Mouse (Mus musculus) myocyte (in vitro differentiated cells): ENCODE data around the gene Daxx. TPM values are rescaled to one million over a fixed set of nuclear protein-coding genes. Genes with fewer than 3 reads are reported as not detected.
"Not testable (repeated sequence)": the region's sequence is repeated elsewhere in the genome, so short reads cannot be mapped to it uniquely, and the experiment has no call there.

Experiments
- H3K27me3 ChIP-seq: one replicate; pipeline ENCODE4 v1.6.1; 2011; ENCODE audit not compliant: control insufficient read depth, insufficient read depth, insufficient read length
- H3K36me3 ChIP-seq: one replicate; pipeline ENCODE4 v1.6.1; 2011; ENCODE audit not compliant: control insufficient read depth, insufficient read depth
- H3K4me2 ChIP-seq: one replicate; pipeline ENCODE4 v1.6.1; 2011; ENCODE audit warnings: low read depth, control low read depth
- H3K4me3 ChIP-seq: one replicate; pipeline ENCODE4 v1.5.1; 2011; ENCODE audit warnings: mild to moderate bottlenecking, control low read depth, moderate library complexity
- H3K79me2 ChIP-seq: one replicate; pipeline ENCODE4 v1.6.1; 2011; ENCODE audit not compliant: control insufficient read depth, insufficient read depth
- H3ac ChIP-seq: one replicate; pipeline ENCODE4 v1.6.1; 2011; ENCODE audit not compliant: control insufficient read depth, insufficient read length
- CEBPB ChIP-seq: IDR thresholded peaks from 2 replicates; pipeline ENCODE4 v1.6.1; 2011; ENCODE audit warnings: mild to moderate bottlenecking, moderate library complexity; ENCODE audit not compliant: poor library complexity, insufficient read depth, severe bottlenecking
- E2F4 ChIP-seq: IDR thresholded peaks from one replicate; pipeline ENCODE4 v1.6.1; 2011; ENCODE audit warnings: mild to moderate bottlenecking, control low read depth, moderate library complexity; ENCODE audit not compliant: insufficient read depth
- MAX ChIP-seq: IDR thresholded peaks from one replicate; pipeline ENCODE4 v1.6.1; 2011; ENCODE audit warnings: low read depth, mild to moderate bottlenecking, control low read depth
- MYOD1 ChIP-seq, 3 experiments: IDR thresholded peaks; one replicate each; pipeline ENCODE4 v1.6.1; 2011; ENCODE audit warnings: control low read depth in 2 of 3, low read depth in 2 of 3, mild to moderate bottlenecking in 2 of 3, moderate library complexity in 1 of 3; ENCODE audit not compliant: insufficient read length in 2 of 3, control insufficient read depth in 1 of 3
- MYOG ChIP-seq, 3 experiments: IDR thresholded peaks; one replicate each; pipeline ENCODE4 v1.6.1; 2011; ENCODE audit warnings: control low read depth in 2 of 3, low read depth in 2 of 3, mild to moderate bottlenecking in 2 of 3; ENCODE audit not compliant: insufficient read length in 2 of 3, control insufficient read depth in 1 of 3, insufficient read depth in 1 of 3
- POLR2A ChIP-seq: IDR thresholded peaks from one replicate; pipeline ENCODE4 v1.6.1; 2011; ENCODE audit warnings: low read depth, mild to moderate bottlenecking, control low read depth, moderate library complexity; ENCODE audit not compliant: insufficient read length
- POLR2AphosphoS2 ChIP-seq: IDR thresholded peaks from one replicate; pipeline ENCODE4 v1.6.1; 2011; ENCODE audit warnings: low read depth, control low read depth; ENCODE audit not compliant: insufficient read length
- REST ChIP-seq: IDR thresholded peaks from one replicate; pipeline ENCODE4 v1.6.1; 2011; ENCODE audit warnings: mild to moderate bottlenecking, control low read depth, moderate library complexity; ENCODE audit not compliant: insufficient read depth, insufficient read length
- SRF ChIP-seq: IDR thresholded peaks from one replicate; pipeline ENCODE4 v1.6.1; 2011; ENCODE audit warnings: low read depth; ENCODE audit not compliant: control insufficient read depth, insufficient read length
- TCF12 ChIP-seq: IDR thresholded peaks from one replicate; pipeline ENCODE4 v1.6.1; 2011; ENCODE audit warnings: mild to moderate bottlenecking, control low read depth; ENCODE audit not compliant: poor library complexity, insufficient read depth, severe bottlenecking
- TCF3 ChIP-seq: IDR thresholded peaks from one replicate; pipeline ENCODE4 v1.6.1; 2011; ENCODE audit warnings: low read depth, control low read depth; ENCODE audit not compliant: insufficient read length
- USF1 ChIP-seq: IDR thresholded peaks from one replicate; pipeline ENCODE4 v1.6.1; 2011; ENCODE audit warnings: low read depth, mild to moderate bottlenecking, control low read depth, moderate library complexity
- polyA plus RNA-seq: library from polyadenylated mRNA; unstranded; fragments of >200 nt; fragmentation: generic; extraction: Trizol; gene quantifications from one replicate; pipeline ENCODE4 v1.2.1, GENCODE M21; 2012; ENCODE audit warnings: missing spikeins

The Daxx gene
- polyA plus RNA-seq, 1 experiment = 16.9 TPM

GRCm38 (mm10) chr17:33897114-33897794, 12.0 kb upstream of the Daxx start:
- Histone ChIP-seq H3K79me2 (no peaks in the 10 kb centered on the region), H3K27me3 (no peaks in the 10 kb centered on the region), H3K36me3 (no peaks in the 10 kb centered on the region), H3ac (no peak overlapping the region), H3K4me2 (no peak overlapping the region), H3K4me3 (no peak overlapping the region)
- TF ChIP-seq E2F4 (no peak), TCF3 (no peak), MYOD1 (IDR thresholded peaks at IDR 0.05; ENCODE audit: control insufficient read depth in 1 of 3, insufficient read length in 2 of 3, low read depth in 2 of 3) (no peak), POLR2AphosphoS2 (no peak), MYOG (IDR thresholded peaks at IDR 0.05; ENCODE audit: control insufficient read depth in 1 of 3, insufficient read depth in 1 of 3, insufficient read length in 2 of 3, low read depth in 2 of 3) (no peak), MAX (no peak), USF1 (no peak), CEBPB (no peak), SRF (no peak), REST (no peak), TCF12 (no peak), POLR2A (no peak)

DNA sequence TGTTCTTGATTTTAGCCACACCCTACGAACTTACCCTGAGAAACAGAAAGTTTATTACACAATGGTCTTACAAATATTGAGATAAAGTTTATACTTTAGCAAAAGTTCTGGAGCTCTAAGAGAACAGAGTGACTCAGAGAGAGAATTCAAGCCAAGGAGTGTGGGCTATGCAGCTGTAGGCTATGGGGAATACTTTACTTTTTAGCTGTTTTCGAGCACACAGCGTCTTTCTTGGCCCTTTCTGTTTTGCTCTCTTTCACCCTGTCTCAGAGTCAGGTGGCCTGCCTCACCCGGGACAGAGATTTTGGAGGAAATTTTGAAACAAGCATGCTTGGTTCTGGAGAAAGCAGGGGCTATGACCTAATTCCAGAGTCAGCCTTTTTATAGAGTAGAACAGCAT, 11.0 kb upstream of the Daxx start:
- H3K4me3 ChIP-seq, H3K4me2 ChIP-seq, H3K36me3 ChIP-seq, H3K79me2 ChIP-seq, H3ac ChIP-seq, H3K27me3 ChIP-seq: not testable (repeated sequence)

DNA sequence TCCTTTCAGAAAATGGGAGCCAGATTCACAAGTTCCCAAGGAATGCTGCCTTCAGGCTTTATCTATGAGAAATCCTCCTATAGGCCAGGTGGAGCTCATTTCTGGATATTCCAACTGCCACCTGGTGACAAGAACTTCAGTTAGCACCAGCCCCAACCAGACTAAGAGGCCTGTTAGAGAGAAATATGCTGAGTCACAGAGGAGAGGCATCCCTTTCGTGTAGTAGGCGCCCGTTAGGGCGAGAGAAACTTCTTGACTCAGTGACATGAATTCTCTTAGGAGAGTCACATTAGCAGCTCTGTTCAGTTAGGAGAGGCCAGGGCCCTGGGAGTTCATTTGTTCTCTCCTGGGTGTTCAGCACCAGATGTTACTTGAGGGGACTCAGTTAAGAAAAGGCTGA, 9.6 kb upstream of the Daxx start:
- no peak overlapping the region for H3K4me3 ChIP-seq
- TF ChIP-seq POLR2A (no peak), TCF12 (no peak), MYOG (IDR thresholded peaks at IDR 0.05; ENCODE audit: control insufficient read depth in 1 of 3, insufficient read depth in 1 of 3, insufficient read length in 2 of 3, low read depth in 2 of 3) (no peak), MYOD1 (IDR thresholded peaks at IDR 0.05; ENCODE audit: control insufficient read depth in 1 of 3, insufficient read length in 2 of 3, low read depth in 2 of 3) (no peak), SRF (no peak)
- H3K36me3 ChIP-seq = no peaks in the 10 kb centered on the region
- H3ac ChIP-seq = no peak overlapping the region
- H3K79me2 ChIP-seq = no peaks in the 10 kb centered on the region
- no peak overlapping the region for H3K4me2 ChIP-seq
- no peaks in the 10 kb centered on the region for H3K27me3 ChIP-seq

GRCm38 (mm10) chr17:33900281-33900988, 8.8 kb upstream of the Daxx start:
- no peaks in the 10 kb centered on the region for H3K27me3 ChIP-seq
- H3K4me3 ChIP-seq = no peak overlapping the region
- H3K36me3 ChIP-seq = no peaks in the 10 kb centered on the region
- H3K79me2 ChIP-seq = no peaks in the 10 kb centered on the region
- no peak overlapping the region for H3K4me2 ChIP-seq
- TF ChIP-seq TCF12 (no peak), MYOD1 (IDR thresholded peaks at IDR 0.05; ENCODE audit: control insufficient read depth in 1 of 3, insufficient read length in 2 of 3, low read depth in 2 of 3) (no peak), MAX (no peak), REST (no peak), SRF (no peak), POLR2AphosphoS2 (no peak), CEBPB (no peak), E2F4 (no peak), USF1 (no peak), POLR2A (no peak), MYOG (IDR thresholded peaks at IDR 0.05; ENCODE audit: control insufficient read depth in 1 of 3, insufficient read depth in 1 of 3, insufficient read length in 2 of 3, low read depth in 2 of 3) (no peak), TCF3 (no peak)
- no peak overlapping the region for H3ac ChIP-seq

GRCm38 (mm10) chr17:33900989-33901314, 8.3 kb upstream of the Daxx start:
- no peak overlapping the region for H3K4me2 ChIP-seq
- H3K79me2 ChIP-seq = no peaks in the 10 kb centered on the region
- H3K36me3 ChIP-seq = no peaks in the 10 kb centered on the region
- H3K4me3 ChIP-seq = no peak overlapping the region
- TF ChIP-seq POLR2AphosphoS2 = no peak
- no peak for TF ChIP-seq E2F4
- no peak for TF ChIP-seq CEBPB
- TF ChIP-seq TCF12 = no peak
- no peak for TF ChIP-seq REST
- TF ChIP-seq TCF3 = no peak
- TF ChIP-seq USF1 = no peak
- no peak for TF ChIP-seq MYOD1 (IDR thresholded peaks at IDR 0.05; ENCODE audit: control insufficient read depth in 1 of 3, insufficient read length in 2 of 3, low read depth in 2 of 3)
- no peak for TF ChIP-seq SRF
- no peaks in the 10 kb centered on the region for H3K27me3 ChIP-seq
- no peak overlapping the region for H3ac ChIP-seq
